Mouse (Mus musculus) embryonic fibroblast, embryonic 13.5 days (primary cell): Measurements from ENCODE around the gene Csmd2.

Experiments
- CTCF ChIP-seq: IDR thresholded peaks from 2 replicates; pipeline ENCODE4 v1.5.1; 2011; ENCODE audit warnings: mild to moderate bottlenecking, control low read depth, low read length, moderate library complexity, borderline replicate concordance; ENCODE audit not compliant: insufficient read depth
- POLR2A ChIP-seq: IDR thresholded peaks from 2 replicates; pipeline ENCODE4 v1.6.1; 2011; ENCODE audit warnings: low read depth, mild to moderate bottlenecking, control low read depth, low read length, moderate library complexity

GRCm38 (mm10) chr4:128128546-128128945 lies 140.9 kb downstream of the Csmd2 start:
- TF ChIP-seq CTCF, result no peak
- no peak for TF ChIP-seq POLR2A
